Mouse (Mus musculus) heart, embryonic 10.5 days (tissue): ENCODE measurements around the gene Gabrb1. TPM values are rescaled to one million over a fixed set of nuclear protein-coding genes. Genes with fewer than 3 reads are reported as not detected.

Experiments
- DNase-seq: peaks from one replicate; pipeline ENCODE4 v3.0.0-alpha.2; 2017; ENCODE audit warnings: low spot score
- H3K27ac ChIP-seq: fragments of 300-500 bp; sonication (generic); 2 replicates; pipeline ENCODE4 v1.5.1; 2016; ENCODE audit warnings: mild to moderate bottlenecking
- H3K27me3 ChIP-seq: fragments of 300-500 bp; sonication (generic); 2 replicates; pipeline ENCODE4 v1.6.1; 2016; ENCODE audit warnings: mild to moderate bottlenecking; ENCODE audit not compliant: poor library complexity, insufficient read depth, severe bottlenecking
- H3K36me3 ChIP-seq: fragments of 300-500 bp; sonication (generic); 2 replicates; pipeline ENCODE4 v1.6.1; 2016; ENCODE audit warnings: mild to moderate bottlenecking, moderate library complexity
- H3K4me1 ChIP-seq: fragments of 300-500 bp; sonication (generic); 2 replicates; pipeline ENCODE4 v1.6.1; 2016; ENCODE audit warnings: mild to moderate bottlenecking
- H3K4me3 ChIP-seq: fragments of 300-500 bp; sonication (generic); 2 replicates; pipeline ENCODE4 v1.5.1; 2016; ENCODE audit warnings: mild to moderate bottlenecking, moderate library complexity
- H3K9me3 ChIP-seq: fragments of 300-500 bp; sonication (generic); 2 replicates; pipeline ENCODE4 v1.6.1; 2016; ENCODE audit warnings: mild to moderate bottlenecking, moderate library complexity
- WGBS: fragments of 180-500 bp; shearing (Covaris S2); methylation state at CpG from one replicate; pipeline ENCODE4 v1.1.7; 2016; 5-methylcytosine and 5-hydroxymethylcytosine counted together
- polyA plus RNA-seq: library from polyadenylated mRNA; unstranded; fragments of >200 nt; fragmentation: Nextera tagmentation; extraction: Ambion mirVana; gene quantifications from 2 replicates; pipeline ENCODE4 v1.2.1, GENCODE M21; 2016

The Gabrb1 gene
- polyA plus RNA-seq = 0.30 and 0.92 TPM in 2 replicates

- Histone ChIP-seq H3K9me3 (no peaks in the 10 kb centered on the region), H3K27me3 (peaks cover 23% of the 10 kb centered on the region), H3K27ac (peak within 1 kb of the TSS; percentile 49), H3K4me3 (peak within 1 kb of the TSS; percentile 72), H3K4me1 (peaks cover 9% of the 10 kb centered on the region; the same call in 1 of the 2 replicates), H3K36me3 (no peaks in the 10 kb centered on the region)
- peak; percentile 76 for DNase-seq
- WGBS = under 1% methylated on average over 49 of the region's 49 CpGs
Observed at GRCm38 (mm10) chr5:71657482-71658114, at the start of gene Gabrb1. Gene Gabrb1 (plus strand): TSS chr5:71658113.

GRCm38 (mm10) chr5:71608735-71609134, 49.2 kb upstream of the Gabrb1 start:
- no peaks in the 10 kb centered on the region; the same call in 1 of the 2 replicates for H3K4me1 ChIP-seq
- H3K36me3 ChIP-seq = no peaks in the 10 kb centered on the region
- no peaks in the 10 kb centered on the region for H3K27me3 ChIP-seq
- 88% methylated on average over 1 of the region's 1 CpGs for WGBS
- DNase-seq = no peak
- H3K9me3 ChIP-seq = no peaks in the 10 kb centered on the region
- no peak overlapping the region for H3K4me3 ChIP-seq
- no peak overlapping the region for H3K27ac ChIP-seq

- Histone ChIP-seq H3K36me3 (no peaks in the 10 kb centered on the region), H3K4me3 (no peak overlapping the region), H3K27me3 (no peaks in the 10 kb centered on the region), H3K9me3 (no peaks in the 10 kb centered on the region), H3K27ac (no peak overlapping the region), H3K4me1 (no peaks in the 10 kb centered on the region)
- no peak for DNase-seq
- 88% methylated on average over 1 of the region's 1 CpGs for WGBS
Observed at GRCm38 (mm10) chr5:71614311-71614710, 43.6 kb upstream of the Gabrb1 start.

- Histone ChIP-seq H3K27ac (no peak overlapping the region), H3K9me3 (no peaks in the 10 kb centered on the region), H3K36me3 (no peaks in the 10 kb centered on the region), H3K4me1 (no peaks in the 10 kb centered on the region), H3K4me3 (no peak overlapping the region), H3K27me3 (no peaks in the 10 kb centered on the region)
- DNase-seq = no peak
- 49% methylated on average over 4 of the region's 4 CpGs for WGBS
Observed at GRCm38 (mm10) chr5:71616734-71617133, 41.2 kb upstream of the Gabrb1 start.

- Histone ChIP-seq H3K36me3 (no peaks in the 10 kb centered on the region), H3K9me3 (no peaks in the 10 kb centered on the region), H3K27ac (no peak overlapping the region), H3K4me3 (no peak overlapping the region), H3K27me3 (no peaks in the 10 kb centered on the region), H3K4me1 (no peaks in the 10 kb centered on the region)
- no peak for DNase-seq
- 83% methylated on average over 3 of the region's 3 CpGs for WGBS
Observed at GRCm38 (mm10) chr5:71627820-71628219, 30.1 kb upstream of the Gabrb1 start.

GRCm38 (mm10) chr5:71639804-71640203, 18.1 kb upstream of the Gabrb1 start:
- H3K27ac ChIP-seq = no peak overlapping the region
- no peak for DNase-seq
- H3K9me3 ChIP-seq = no peaks in the 10 kb centered on the region
- no peaks in the 10 kb centered on the region for H3K36me3 ChIP-seq
- no peaks in the 10 kb centered on the region for H3K4me1 ChIP-seq
- WGBS = 83% methylated on average over 10 of the region's 10 CpGs
- H3K4me3 ChIP-seq = no peak overlapping the region
- no peaks in the 10 kb centered on the region for H3K27me3 ChIP-seq

GRCm38 (mm10) chr5:71648108-71648507, 9.8 kb upstream of the Gabrb1 start:
- H3K27ac ChIP-seq = no peak overlapping the region
- no peaks in the 10 kb centered on the region for H3K36me3 ChIP-seq
- DNase-seq = no peak
- H3K27me3 ChIP-seq = no peaks in the 10 kb centered on the region
- no peaks in the 10 kb centered on the region for H3K4me1 ChIP-seq
- no peak overlapping the region for H3K4me3 ChIP-seq
- 87% methylated on average over 2 of the region's 2 CpGs for WGBS
- H3K9me3 ChIP-seq = no peaks in the 10 kb centered on the region

- DNase-seq = no peak
- peaks cover 23% of the 10 kb centered on the region for H3K27me3 ChIP-seq
- peaks cover 9% of the 10 kb centered on the region; the same call in 1 of the 2 replicates for H3K4me1 ChIP-seq
- H3K36me3 ChIP-seq = no peaks in the 10 kb centered on the region
- no peak overlapping the region for H3K4me3 ChIP-seq
- no peaks in the 10 kb centered on the region for H3K9me3 ChIP-seq
- 80% methylated on average over 5 of the region's 5 CpGs for WGBS
- H3K27ac ChIP-seq = no peak overlapping the region
Observed at GRCm38 (mm10) chr5:71654056-71654455, 3.9 kb upstream of the Gabrb1 start.

GRCm38 (mm10) chr5:71656771-71657170, 1.1 kb upstream of the Gabrb1 start:
- Histone ChIP-seq H3K27ac (no peak overlapping the region), H3K27me3 (peaks cover 23% of the 10 kb centered on the region), H3K9me3 (no peaks in the 10 kb centered on the region), H3K36me3 (no peaks in the 10 kb centered on the region), H3K4me1 (peaks cover 9% of the 10 kb centered on the region; the same call in 1 of the 2 replicates), H3K4me3 (peak overlapping the region; percentile 72)
- WGBS = 9% methylated on average over 10 of the region's 10 CpGs
- peak; percentile 74 for DNase-seq

- Histone ChIP-seq H3K4me3 (peak within 1 kb of the TSS; percentile 72), H3K4me1 (peaks cover 9% of the 10 kb centered on the region; the same call in 1 of the 2 replicates), H3K27me3 (peaks cover 23% of the 10 kb centered on the region), H3K36me3 (no peaks in the 10 kb centered on the region), H3K27ac (peak within 1 kb of the TSS; percentile 49), H3K9me3 (no peaks in the 10 kb centered on the region)
- no peak for DNase-seq
- under 1% methylated on average over 15 of the region's 15 CpGs for WGBS
Observed at GRCm38 (mm10) chr5:71658115-71658497, 193 bp downstream of the Gabrb1 start, which contains the start of gene Gabra4. Gene Gabra4 (minus strand): TSS chr5:71658308.

GRCm38 (mm10) chr5:71665593-71665992, 7.7 kb downstream of the Gabrb1 start:
- Histone ChIP-seq H3K27ac (no peak overlapping the region), H3K4me3 (no peak overlapping the region), H3K27me3 (no peaks in the 10 kb centered on the region), H3K9me3 (no peaks in the 10 kb centered on the region), H3K4me1 (no peaks in the 10 kb centered on the region), H3K36me3 (no peaks in the 10 kb centered on the region)
- 64% methylated on average over 4 of the region's 4 CpGs for WGBS
- DNase-seq = no peak

- Histone ChIP-seq H3K4me1 (peaks cover 5% of the 10 kb centered on the region; the same call in 1 of the 2 replicates), H3K27ac (no peak overlapping the region), H3K9me3 (no peaks in the 10 kb centered on the region), H3K36me3 (no peaks in the 10 kb centered on the region), H3K27me3 (0 out of 2 replicates have a peak, but pooled peaks cover 4% of the 10 kb centered on the region), H3K4me3 (peak overlapping the region; percentile 71)
- DNase-seq = peak; percentile 75
- under 1% methylated on average over 19 of the region's 19 CpGs for WGBS
Observed at GRCm38 (mm10) chr5:71699696-71700467, 42.0 kb downstream of the Gabrb1 start.
